17 mouse cellular contexts compared by ENCODE assay signal in the genomic region with DNA sequence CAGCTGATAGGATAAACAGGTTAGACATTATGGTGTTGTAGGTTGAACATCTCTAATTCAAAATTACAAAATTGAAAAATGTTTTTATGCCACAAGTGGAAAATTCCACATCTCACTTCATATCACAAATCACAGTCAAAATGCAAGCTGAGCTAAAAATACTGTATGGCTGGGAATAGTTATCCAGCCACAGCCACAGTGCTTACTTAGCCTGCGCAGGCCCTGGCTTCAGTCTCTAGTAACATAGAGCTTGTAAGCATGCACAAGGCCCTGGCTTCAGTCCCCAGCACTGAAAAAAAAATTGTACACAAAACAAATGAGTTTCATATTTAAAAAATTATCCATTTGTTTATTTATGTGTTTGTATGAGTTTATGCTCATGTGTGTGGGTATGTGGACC.
"Had no signal": no experiment of that assay in that cellular context is flagged by ENCODE, and none has a peak within 500 bp of the region (broad histone marks: within the 10 kb centered on the region; RNA-seq: fewer than 3 reads in every experiment).

No protein-coding gene starts in this region.

- ATAC-seq: liver, postnatal 0 days; lung, postnatal 0 days; midbrain, embryonic 13.5 days; midbrain, embryonic 15.5 days had no signal

- DNase-seq: liver, postnatal 0 days; lung, adult 2 months; lung, postnatal 14 days; lung, postnatal 36 days; thymus, adult 2 months; thymus, postnatal 25 days; thymus, postnatal 4 days had no signal

- H3K4me3 ChIP-seq: liver, embryonic 15.5 days; lung, embryonic 15.5 days; megakaryocyte, embryonic 14.5 days; midbrain, embryonic 13.5 days; midbrain, embryonic 15.5 days; neural tube, embryonic 12.5 days; stomach, embryonic 15.5 days had no signal

- H3K27ac ChIP-seq: liver, embryonic 15.5 days; lung, embryonic 15.5 days; macrophage; midbrain, embryonic 13.5 days; midbrain, embryonic 15.5 days; neural tube, embryonic 12.5 days; stomach, embryonic 15.5 days; stomach, postnatal 0 days had no signal
